Mouse (Mus musculus) layer of hippocampus, adult 11-12 months (tissue): ENCODE measurements around the gene Plxna1.

Experiments
- DNase-seq: peaks from one replicate; pipeline ENCODE4 v3.0.0; 2022; ENCODE audit warnings: low spot score

Gene Plxna1

GRCm38 (mm10) chr6:89285116-89285515, 77.3 kb downstream of the Plxna1 start:
- DNase-seq = no peak

GRCm38 (mm10) chr6:89283095-89283494, 79.3 kb downstream of the Plxna1 start:
- DNase-seq = no peak

GRCm38 (mm10) chr6:89282626-89283025, 79.8 kb downstream of the Plxna1 start:
- DNase-seq = no peak

- DNase-seq = no peak
Observed at GRCm38 (mm10) chr6:89281492-89282332, 80.7 kb downstream of the Plxna1 start.

- peak; percentile 49 for DNase-seq
Observed at GRCm38 (mm10) chr6:89280555-89280954, 81.9 kb downstream of the Plxna1 start.

- DNase-seq = no peak
Observed at GRCm38 (mm10) chr6:89271731-89272475, 90.5 kb downstream of the Plxna1 start.

- no peak for DNase-seq
Observed at GRCm38 (mm10) chr6:89267181-89267580, 95.2 kb downstream of the Plxna1 start.
